Mouse (Mus musculus): ENCODE results near the gene Gm5890. TPM values are rescaled to one million over a fixed set of nuclear protein-coding genes. Genes with fewer than 3 reads are reported as not detected.
"Not testable (repeated sequence)": the region's sequence is repeated elsewhere in the genome, so short reads cannot be mapped to it uniquely, and the experiment has no call there.

Gm5890 gene
- not detected in 2 replicates for polyA plus RNA-seq (2014; fragmentation: Nextera tagmentation; extraction: Ambion mirVana)

DNA sequence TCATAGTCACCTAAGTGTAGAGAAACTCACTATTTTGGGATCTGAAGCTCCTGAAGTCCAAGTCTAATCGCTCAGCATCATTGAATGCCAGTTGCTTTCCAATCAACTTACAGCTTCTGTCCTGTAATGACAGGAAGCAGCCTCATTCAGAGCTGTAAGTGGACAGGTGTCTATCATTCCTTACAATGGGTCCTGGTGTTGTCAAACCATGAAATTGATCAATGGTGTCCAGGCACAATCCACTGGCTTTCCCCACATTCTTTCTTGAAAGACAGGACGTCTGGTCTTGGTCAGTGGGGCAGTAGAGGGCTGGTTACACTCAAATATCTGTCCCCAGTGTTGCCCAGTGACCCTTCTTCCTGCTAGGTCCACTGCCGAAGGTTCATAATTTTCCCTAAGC lies at the start of gene Gm5890:
Gm5890 (minus strand) TSS at position 101 of the 400 bp plus-strand sequence.
- not testable (repeated sequence) for H3K27ac ChIP-seq (ENCODE audit: low read length); H3K9ac ChIP-seq (replicated peaks; ENCODE audit: low read depth, low read length); H3K36me3 ChIP-seq (ENCODE audit: control insufficient read depth, insufficient read depth, low read length); H3K4me2 ChIP-seq (replicated peaks; ENCODE audit: low read depth, low read length); H3K4me1 ChIP-seq (ENCODE audit: control insufficient read depth, insufficient read depth, low read length); H3K4me3 ChIP-seq (ENCODE audit: low read depth, low read length); H3K27me3 ChIP-seq (ENCODE audit: control insufficient read depth, insufficient read depth, low read length); H3K9me3 ChIP-seq (ENCODE audit: control insufficient read depth, low read depth, low read length); ATAC-seq (ENCODE audit: insufficient number of reproducible peaks, insufficient read depth, low FRiP score, low read depth)
- WGBS = no CpG with 5 or more reads among the region's 3 CpGs

- H3K4me2 ChIP-seq (replicated peaks; ENCODE audit: low read depth, low read length); ATAC-seq (ENCODE audit: insufficient number of reproducible peaks, insufficient read depth, low FRiP score, low read depth); H3K27me3 ChIP-seq (ENCODE audit: control insufficient read depth, insufficient read depth, low read length); H3K27ac ChIP-seq (ENCODE audit: low read length); H3K9me3 ChIP-seq (ENCODE audit: control insufficient read depth, low read depth, low read length); H3K4me1 ChIP-seq (ENCODE audit: control insufficient read depth, insufficient read depth, low read length); H3K4me3 ChIP-seq (ENCODE audit: low read depth, low read length); H3K9ac ChIP-seq (replicated peaks; ENCODE audit: low read depth, low read length); H3K36me3 ChIP-seq (ENCODE audit: control insufficient read depth, insufficient read depth, low read length): not testable (repeated sequence)
- no CpG with 5 or more reads among the region's 2 CpGs for WGBS
Observed at GRCm38 (mm10) chr7:20233728-20234127, 28.9 kb downstream of the Gm5890 start, which contains the start of gene Gm4498. Gene Gm4498, minus strand, starts transcription at chr7:20233828.

Other genes with a start within 250 kb of the Gm5890 start
- not detected in 2 replicates for gene Vmn1r91, start 163.2 kb downstream of the Gm5890 start, polyA plus RNA-seq (2014; fragmentation: Nextera tagmentation; extraction: Ambion mirVana)
- gene Gm16442, start 140.3 kb downstream of the Gm5890 start, polyA plus RNA-seq (2014; fragmentation: Nextera tagmentation; extraction: Ambion mirVana) = not detected in 2 replicates
- gene Vmn1r93, start 123.7 kb downstream of the Gm5890 start, polyA plus RNA-seq (2014; fragmentation: Nextera tagmentation; extraction: Ambion mirVana) = not detected in 2 replicates
- not detected in 2 replicates for gene Vmn1r94, start 94.5 kb downstream of the Gm5890 start, polyA plus RNA-seq (2014; fragmentation: Nextera tagmentation; extraction: Ambion mirVana)
- not detected in 2 replicates for gene Vmn1r95, start 69.1 kb downstream of the Gm5890 start, polyA plus RNA-seq (2014; fragmentation: Nextera tagmentation; extraction: Ambion mirVana)
- not detected in 2 replicates for gene Gm6164, start 57.2 kb downstream of the Gm5890 start, polyA plus RNA-seq (2014; fragmentation: Nextera tagmentation; extraction: Ambion mirVana)
- not detected in 2 replicates for gene Gm4498, start 29.0 kb downstream of the Gm5890 start, polyA plus RNA-seq (2014; fragmentation: Nextera tagmentation; extraction: Ambion mirVana)
- gene Gm4133, start 71.2 kb upstream of the Gm5890 start, polyA plus RNA-seq (2014; fragmentation: Nextera tagmentation; extraction: Ambion mirVana) = not detected in 2 replicates
- gene Gm5728, start 112.6 kb upstream of the Gm5890 start, polyA plus RNA-seq (2014; fragmentation: Nextera tagmentation; extraction: Ambion mirVana) = not detected in 2 replicates
- gene Vmn1r100, start 155.1 kb upstream of the Gm5890 start, polyA plus RNA-seq (2014; fragmentation: Nextera tagmentation; extraction: Ambion mirVana) = not detected in 2 replicates
- not detected in 2 replicates for gene Vmn1r101, start 179.8 kb upstream of the Gm5890 start, polyA plus RNA-seq (2014; fragmentation: Nextera tagmentation; extraction: Ambion mirVana)
- gene Gm10670, start 212.1 kb upstream of the Gm5890 start, polyA plus RNA-seq (2014; fragmentation: Nextera tagmentation; extraction: Ambion mirVana) = not detected in 2 replicates
- gene Vmn1r103, start 247.7 kb upstream of the Gm5890 start, polyA plus RNA-seq (2014; fragmentation: Nextera tagmentation; extraction: Ambion mirVana) = not detected in 2 replicates